Comparison of ENCODE assay signal across 9 mouse cellular contexts in genomic region chr9:83556780-83557771, GRCm38 (mm10). TPM values are rescaled to one million over a fixed set of nuclear protein-coding genes. Genes with fewer than 3 reads are reported as not detected.
DNase-seq lines count a peak whose midpoint lies in the region; ATAC-seq lines count a peak whose summit lies in the region.
"Had no signal": no experiment of that assay in that cellular context is flagged by ENCODE, and none has a peak within 500 bp of the region (broad histone marks: within the 10 kb centered on the region; RNA-seq: fewer than 3 reads in every experiment).

No protein-coding gene starts in this region.

- no peak overlapping the region for H3K4me2 ChIP-seq in heart, embryonic 16.5 days (ENCODE audit: low read depth, low read length)

- no peaks in the 10 kb centered on the region for H3K9me3 ChIP-seq in embryonic facial prominence, embryonic 10.5 days
- H3K9me3 ChIP-seq in heart, embryonic 16.5 days (replicated peaks; ENCODE audit: control insufficient read depth, low read length), result no peaks in the 10 kb centered on the region
- no peaks in the 10 kb centered on the region for H3K9me3 ChIP-seq in limb, embryonic 10.5 days (replicated peaks)
- H3K9me3 ChIP-seq: G1E had no signal

- H3K4me1 ChIP-seq in embryonic facial prominence, embryonic 10.5 days, result peaks cover 62% of the 10 kb centered on the region
- H3K4me1 ChIP-seq in heart, embryonic 16.5 days (ENCODE audit: control insufficient read depth, insufficient read depth, low read length), result peaks cover 24% of the 10 kb centered on the region
- H3K4me1 ChIP-seq in limb, embryonic 10.5 days, result peaks cover 37% of the 10 kb centered on the region

- no peak overlapping the region for H3K4me3 ChIP-seq in embryonic facial prominence, embryonic 10.5 days
- H3K4me3 ChIP-seq in heart, embryonic 16.5 days (ENCODE audit: low read length), result no peak overlapping the region
- no peak overlapping the region for H3K4me3 ChIP-seq in limb, embryonic 10.5 days

- H3K27me3 ChIP-seq in embryonic facial prominence, embryonic 10.5 days (replicated peaks; ENCODE audit: low read depth, poor library complexity, severe bottlenecking), result no peaks in the 10 kb centered on the region
- H3K27me3 ChIP-seq in heart, embryonic 16.5 days (ENCODE audit: control insufficient read depth, insufficient read depth, low read length), result no peaks in the 10 kb centered on the region
- no peaks in the 10 kb centered on the region for H3K27me3 ChIP-seq in limb, embryonic 10.5 days (ENCODE audit: low read depth, poor library complexity, severe bottlenecking)

- ATAC-seq in heart, embryonic 16.5 days (replicated peaks; ENCODE audit: extremely low read depth, insufficient read depth, low FRiP score), result peak; percentile 64; the same call in 1 of the 2 replicates

- no peaks in the 10 kb centered on the region for H3K36me3 ChIP-seq in embryonic facial prominence, embryonic 10.5 days (replicated peaks)
- no peaks in the 10 kb centered on the region for H3K36me3 ChIP-seq in heart, embryonic 16.5 days (ENCODE audit: control insufficient read depth, insufficient read depth)
- no peaks in the 10 kb centered on the region for H3K36me3 ChIP-seq in limb, embryonic 10.5 days
- H3K36me3 ChIP-seq: G1E had no signal

- no peak overlapping the region; the same call in 1 of the 2 replicates for H3K9ac ChIP-seq in heart, embryonic 16.5 days (ENCODE audit: low read length)

- H3K27ac ChIP-seq in embryonic facial prominence, embryonic 10.5 days (replicated peaks), result peak overlapping the region; percentile 71
- peak overlapping the region; percentile 65 for H3K27ac ChIP-seq in heart, embryonic 16.5 days (ENCODE audit: low read length)
- H3K27ac ChIP-seq in limb, embryonic 10.5 days, result peak overlapping the region; percentile 66

- DNase-seq in Muller cell, postnatal 12 days (ENCODE audit: inconsistent ontology term), result peak; percentile 43
- DNase-seq in embryonic facial prominence, embryonic 10.5 days (ENCODE audit: low spot score), result peak; percentile 48
- no peak for DNase-seq in limb, embryonic 10.5 days (ENCODE audit: low spot score)
- peak; percentile 19 for DNase-seq in retina, postnatal 7 days (ENCODE audit: low read depth, low spot score)
- no peak for DNase-seq in right cerebral cortex, postnatal 4 days
- no peak for DNase-seq in thymus, postnatal 25 days
- no peak for DNase-seq in adrenal gland, adult 2 months

- 36% methylated on average over 10 of the region's 10 CpGs for WGBS in embryonic facial prominence, embryonic 10.5 days
- 46% methylated on average over 10 of the region's 10 CpGs for WGBS in heart, embryonic 16.5 days
- 45% methylated on average over 10 of the region's 10 CpGs for whole genome bisulfite sequencing in limb, embryonic 10.5 days

RNA-seq across cellular contexts. Expression of gene Sh3bgrl2, which starts 8.9 kb away (rescaled TPM):
- polyA plus RNA-seq in embryonic facial prominence, embryonic 10.5 days (2016; fragmentation: Nextera tagmentation; extraction: Ambion mirVana), result 12.7 and 15.3 TPM in 2 replicates
- 11.1 and 11.4 TPM in 2 replicates for polyA plus RNA-seq in heart, embryonic 16.5 days (2015; fragmentation: Nextera tagmentation; extraction: Ambion mirVana)
- polyA plus RNA-seq in limb, embryonic 10.5 days (2016; fragmentation: Nextera tagmentation; extraction: Ambion mirVana), result 9.2 and 10.9 TPM in 2 replicates
- 10 to 100 TPM; 16.1 to 20.2 TPM for total RNA-seq in adrenal gland, adult 2 months (2021)
- 1.5 and 1.6 TPM in 2 replicates for polyA plus RNA-seq in adrenal gland, adult 2 months (2012; rRNA removed)
- polyA plus RNA-seq: G1E had no signal

Comparison
In these comparisons a context has a peak if more than half of its experiments do, and no peak if none do; other contexts are left out.
1. DNase-seq: peak in Muller cell, postnatal 12 days (single experiment), embryonic facial prominence, embryonic 10.5 days (single experiment) and retina, postnatal 7 days (single experiment); none in limb, embryonic 10.5 days (single experiment), right cerebral cortex, postnatal 4 days (single experiment), thymus, postnatal 25 days (single experiment) and adrenal gland, adult 2 months (single experiment).
2. Peak in every context shown above with its lines, with median percentiles within 50 percentile points of each other: H3K27ac ChIP-seq.